Comparison of ENCODE assay signal across 23 mouse cellular contexts in the genomic region with DNA sequence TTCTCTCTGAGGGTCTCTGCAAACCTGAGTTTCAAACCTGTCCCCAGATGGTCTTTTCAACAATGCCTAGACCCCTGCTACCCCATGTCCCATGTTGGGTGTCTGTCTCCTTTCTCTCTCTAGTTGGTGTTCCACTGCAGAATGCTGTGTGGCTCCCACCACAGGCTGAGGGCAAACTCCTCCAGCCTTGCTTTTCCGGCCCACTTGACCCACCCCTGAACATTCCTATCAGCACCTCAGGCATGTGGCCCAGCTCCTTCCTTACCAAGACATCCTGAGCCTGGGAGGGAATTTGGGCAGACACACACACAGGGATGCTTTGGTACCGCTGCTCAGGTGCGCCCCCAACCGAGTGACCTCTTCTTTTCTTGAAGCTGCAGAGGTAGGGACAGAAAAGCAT. TPM values are rescaled to one million over a fixed set of nuclear protein-coding genes. Genes with fewer than 3 reads are reported as not detected.
DNase-seq lines count a peak whose midpoint lies in the region; ATAC-seq and TF ChIP-seq lines count a peak whose summit lies in the region.
"Had no signal": no experiment of that assay in that cellular context is flagged by ENCODE, and none has a peak within 500 bp of the region (broad histone marks: within the 10 kb centered on the region; RNA-seq: fewer than 3 reads in every experiment).

No protein-coding gene starts in this region.

- H3K9ac ChIP-seq in lung, embryonic 14.5 days, result no peak overlapping the region
- H3K9ac ChIP-seq: embryonic facial prominence, embryonic 15.5 days; heart, embryonic 15.5 days; hindbrain, embryonic 15.5 days had no signal

- peaks cover 25% of the 10 kb centered on the region for H3K4me1 ChIP-seq in heart, embryonic 10.5 days
- H3K4me1 ChIP-seq in lung, embryonic 14.5 days (ENCODE audit: insufficient read depth), result no peaks in the 10 kb centered on the region

- 37% methylated on average over 4 of the region's 4 CpGs for WGBS in heart, embryonic 10.5 days
- WGBS in lung, embryonic 14.5 days, result 49% methylated on average over 4 of the region's 4 CpGs

- no peak overlapping the region for H3K4me2 ChIP-seq in lung, embryonic 14.5 days
- H3K4me2 ChIP-seq: embryonic facial prominence, embryonic 15.5 days; heart, embryonic 15.5 days; hindbrain, embryonic 15.5 days had no signal

- peak; percentile 23; the same call in 1 of the 2 replicates for TF ChIP-seq CTCF in lung, embryonic 14.5 days (IDR thresholded peaks at IDR 0.05; ENCODE audit: low read depth)

- no peak overlapping the region for H3K27ac ChIP-seq in heart, embryonic 10.5 days
- H3K27ac ChIP-seq in lung, embryonic 14.5 days (ENCODE audit: low read depth), result no peak overlapping the region
- H3K27ac ChIP-seq: embryonic facial prominence, embryonic 15.5 days; forebrain, embryonic 10.5 days; gastrocnemius, adult 2 months; heart, embryonic 15.5 days; hindbrain, embryonic 10.5 days; hindbrain, embryonic 15.5 days had no signal

- H3K27me3 ChIP-seq in heart, embryonic 10.5 days (ENCODE audit: insufficient read depth, poor library complexity, severe bottlenecking), result peaks cover 38% of the 10 kb centered on the region
- H3K27me3 ChIP-seq in lung, embryonic 14.5 days (ENCODE audit: insufficient read depth, low read length), result 0 out of 2 replicates have a peak, but pooled peaks cover 10% of the 10 kb centered on the region
- H3K27me3 ChIP-seq: CH12.LX had no signal

- H3K9me3 ChIP-seq in heart, embryonic 10.5 days, result no peaks in the 10 kb centered on the region
- no peaks in the 10 kb centered on the region for H3K9me3 ChIP-seq in lung, embryonic 14.5 days (ENCODE audit: low read depth, low read length)
- H3K9me3 ChIP-seq: embryonic facial prominence, embryonic 15.5 days; forebrain, embryonic 10.5 days; heart, embryonic 15.5 days; hindbrain, embryonic 10.5 days; hindbrain, embryonic 15.5 days had no signal

- peaks cover 44% of the 10 kb centered on the region for H3K36me3 ChIP-seq in heart, embryonic 10.5 days
- H3K36me3 ChIP-seq in lung, embryonic 14.5 days (ENCODE audit: insufficient read depth), result peaks cover 35% of the 10 kb centered on the region

- no peak for ATAC-seq in lung, embryonic 14.5 days (ENCODE audit: insufficient read depth)
- ATAC-seq: forebrain, embryonic 14.5 days; inflammation-experienced regulatory T-cells, adult 6 months had no signal

- peak; percentile 81 for DNase-seq in heart, adult 11 months
- DNase-seq in heart, embryonic 10.5 days (ENCODE audit: low spot score), result no peak
- no peak for DNase-seq in lung, embryonic 14.5 days
- no peak for DNase-seq in lung, postnatal 14 days
- DNase-seq in lung, postnatal 10 days, result peak; percentile 29
- no peak for DNase-seq in urinary bladder, postnatal 36 days (ENCODE audit: low spot score in 2 of 2)
- no peak for DNase-seq in adrenal gland, adult 8-10 months
- DNase-seq: adrenal gland, postnatal 10 days; cerebellum, adult 11-12 months; cerebellum, postnatal 14 days; embryo, embryonic 11 days; gastrocnemius, adult 2 months; gastrocnemius, postnatal 25 days; heart, postnatal 14 days had no signal

- no peak overlapping the region for H3K4me3 ChIP-seq in heart, embryonic 10.5 days
- no peak overlapping the region for H3K4me3 ChIP-seq in lung, embryonic 14.5 days (ENCODE audit: low read depth, low read length)
- H3K4me3 ChIP-seq: embryonic facial prominence, embryonic 15.5 days; erythroblast, embryonic 14.5 days; forebrain, embryonic 10.5 days; gastrocnemius, adult 2 months; heart, embryonic 15.5 days; hindbrain, embryonic 10.5 days; hindbrain, embryonic 15.5 days had no signal

RNA-seq across cellular contexts. Expression of gene Atg16l2, which starts 8.4 kb away (rescaled TPM):
- polyA plus RNA-seq in heart, embryonic 10.5 days (2016; fragmentation: Nextera tagmentation; extraction: Ambion mirVana), result 19.2 and 22.1 TPM in 2 replicates
- polyA plus RNA-seq in lung, embryonic 14.5 days (2014; fragmentation: Nextera tagmentation; extraction: Ambion mirVana), result 13.2 and 14.6 TPM in 2 replicates
- total RNA-seq in adrenal gland, adult 8-10 months (2022), result 10 to 100 TPM; 20.8 to 49.8 (median 33.4) TPM

RNA-seq across cellular contexts. Expression of gene Stard10, which starts 23.3 kb away (rescaled TPM):
- 24.7 and 62.7 TPM in 2 replicates for polyA plus RNA-seq in heart, embryonic 10.5 days (2016; fragmentation: Nextera tagmentation; extraction: Ambion mirVana)
- polyA plus RNA-seq in lung, embryonic 14.5 days (2014; fragmentation: Nextera tagmentation; extraction: Ambion mirVana), result 35.4 and 38.0 TPM in 2 replicates
- total RNA-seq in adrenal gland, adult 8-10 months (2022), result 100 to 1,000 TPM in 2 of 4 experiments, 10 to 100 TPM in 2; 39.3 to 195 (median 109) TPM

RNA-seq across cellular contexts. Expression of gene Arap1, which starts 54.3 kb away (rescaled TPM):
- polyA plus RNA-seq in heart, embryonic 10.5 days (2016; fragmentation: Nextera tagmentation; extraction: Ambion mirVana), result 15.9 and 24.6 TPM in 2 replicates
- polyA plus RNA-seq in lung, embryonic 14.5 days (2014; fragmentation: Nextera tagmentation; extraction: Ambion mirVana), result 108 and 122 TPM in 2 replicates
- total RNA-seq in adrenal gland, adult 8-10 months (2022), result 10 to 100 TPM; 34.8 to 67.7 (median 49.6) TPM

Comparison
In these comparisons a context has a peak if more than half of its experiments do, and no peak if none do; other contexts are left out.
1. DNase-seq: peak in heart, adult 11 months (single experiment) and lung, postnatal 10 days (single experiment); none in heart, embryonic 10.5 days (single experiment), lung, embryonic 14.5 days (single experiment), lung, postnatal 14 days (single experiment), urinary bladder, postnatal 36 days (0 of 2) and adrenal gland, adult 8-10 months (single experiment).